8 mouse cellular contexts compared by ENCODE assay signal in the genomic region with DNA sequence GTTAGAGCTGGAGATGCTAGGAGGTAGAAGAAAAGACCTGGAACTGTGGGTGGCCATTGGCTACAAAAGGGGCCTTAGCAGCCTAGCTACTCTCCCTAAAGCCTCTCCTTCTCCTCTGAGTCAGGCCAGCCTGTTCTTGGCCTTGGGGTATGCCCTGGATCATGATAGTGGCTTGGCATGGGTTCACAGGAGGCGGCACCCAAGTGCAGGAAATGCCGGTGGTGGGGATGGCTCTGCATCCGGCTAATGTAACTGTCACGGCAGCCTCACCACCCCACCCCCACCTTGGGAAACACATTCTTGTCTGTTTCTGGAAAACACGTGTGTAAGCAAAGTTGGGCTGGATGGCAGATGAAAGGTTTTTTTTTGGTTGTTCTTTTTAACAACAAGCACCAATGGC.
DNase-seq lines count a peak whose midpoint lies in the region; ATAC-seq and TF ChIP-seq lines count a peak whose summit lies in the region.

No protein-coding gene starts in this region.

- no peak overlapping the region for H3K9ac ChIP-seq in intestine, embryonic 14.5 days (ENCODE audit: low read length)
- no peak overlapping the region for H3K9ac ChIP-seq in intestine, postnatal 0 days (ENCODE audit: low read depth, low read length)

- H3K36me3 ChIP-seq in intestine, embryonic 14.5 days (ENCODE audit: control insufficient read depth, insufficient read depth, low read length), result no peaks in the 10 kb centered on the region
- H3K36me3 ChIP-seq in intestine, postnatal 0 days (ENCODE audit: control insufficient read depth, insufficient read depth), result no peaks in the 10 kb centered on the region

- no peak for TF ChIP-seq CTCF in intestine, postnatal 0 days (IDR thresholded peaks at IDR 0.05; ENCODE audit: low read depth)

- H3K4me2 ChIP-seq in intestine, embryonic 14.5 days (ENCODE audit: low read length), result no peak overlapping the region
- no peak overlapping the region for H3K4me2 ChIP-seq in intestine, postnatal 0 days (replicated peaks; ENCODE audit: low read depth)

- 0 out of 2 replicates have a peak overlapping the region, but pooled peaks have one; percentile 59 for H3K27ac ChIP-seq in intestine, embryonic 14.5 days (ENCODE audit: low read depth)
- no peak overlapping the region for H3K27ac ChIP-seq in intestine, postnatal 0 days (ENCODE audit: low read depth, low read length)

- H3K4me1 ChIP-seq in intestine, embryonic 14.5 days (replicated peaks; ENCODE audit: control insufficient read depth, insufficient read depth, low read length), result peaks cover 6% of the 10 kb centered on the region; the same call in 1 of the 2 replicates
- H3K4me1 ChIP-seq in intestine, postnatal 0 days (replicated peaks; ENCODE audit: control insufficient read depth, insufficient read depth, low read length), result no peaks in the 10 kb centered on the region

- no peaks in the 10 kb centered on the region for H3K27me3 ChIP-seq in intestine, embryonic 14.5 days (replicated peaks; ENCODE audit: control insufficient read depth, insufficient read depth, low read length)
- H3K27me3 ChIP-seq in intestine, postnatal 0 days (replicated peaks; ENCODE audit: control insufficient read depth, insufficient read depth, low read length), result no peaks in the 10 kb centered on the region

- no peaks in the 10 kb centered on the region for H3K9me3 ChIP-seq in intestine, embryonic 14.5 days (ENCODE audit: control insufficient read depth, low read length)
- no peaks in the 10 kb centered on the region for H3K9me3 ChIP-seq in intestine, postnatal 0 days (ENCODE audit: control insufficient read depth)

- WGBS in intestine, embryonic 14.5 days, result 19% methylated on average over 5 of the region's 5 CpGs
- 56% methylated on average over 5 of the region's 5 CpGs for WGBS in intestine, postnatal 0 days

- DNase-seq in intestine, embryonic 14.5 days (ENCODE audit: low spot score), result no peak
- peak; percentile 72 to 75 for DNase-seq in adrenal gland, postnatal 36 days
- DNase-seq in heart, postnatal 4 days, result peak; percentile 51
- DNase-seq in lung, postnatal 4 days, result peak; percentile 75 to 87
- DNase-seq in T-cell, adult 2 months (ENCODE audit: low spot score), result no peak

- ATAC-seq in intestine, embryonic 14.5 days (replicated peaks; ENCODE audit: low FRiP score, low TSS enrichment, low read depth), result 0 out of 2 replicates have a peak, but pooled peaks have one; percentile 53
- ATAC-seq in intestine, postnatal 0 days, result no peak
- no peak for ATAC-seq in erythroblast, adult 5-6 weeks (replicated peaks; ENCODE audit: low FRiP score, poor library complexity, severe bottlenecking)
- no peak for ATAC-seq in inflammation-experienced regulatory T-cells, adult 6 months

- no peak overlapping the region for H3K4me3 ChIP-seq in intestine, embryonic 14.5 days (ENCODE audit: low read depth, low read length)
- no peak overlapping the region for H3K4me3 ChIP-seq in intestine, postnatal 0 days (ENCODE audit: low read depth, low read length)

Comparison
In these comparisons a context has a peak if more than half of its experiments do, and no peak if none do; other contexts are left out.
1. DNase-seq: peak in adrenal gland, postnatal 36 days (2 of 2), heart, postnatal 4 days (single experiment) and lung, postnatal 4 days (2 of 2); none in intestine, embryonic 14.5 days (single experiment) and T-cell, adult 2 months (single experiment).